Mouse (Mus musculus): ENCODE measurements at regions not wholly inside any gene's neighbourhood (a gene's known extent, or its start where the extent isn't known, plus 50 kb on each side); places are given as distances from the start of the nearest gene placed in this dataset.
A peak's percentile ranks its signal among the peaks of the same experiment; 100 is the strongest.

DNA sequence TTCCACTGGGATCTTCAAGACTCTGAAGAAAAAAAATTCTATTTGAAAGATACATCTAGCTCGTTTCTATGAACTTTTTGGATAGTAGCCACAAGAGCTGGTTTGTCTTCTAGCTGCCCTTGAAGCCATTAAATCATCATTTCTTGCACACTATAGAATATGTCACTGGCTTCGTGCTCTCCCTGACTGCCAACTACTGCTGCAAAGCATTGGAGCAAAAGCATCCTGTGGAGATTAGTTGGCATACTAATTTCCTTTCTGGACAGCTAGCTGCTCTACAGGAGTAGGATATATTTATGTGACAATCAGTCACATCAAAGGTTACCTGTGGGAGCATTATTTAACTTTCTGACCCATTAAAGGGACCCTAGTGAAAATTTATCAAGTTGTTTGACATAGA, 243.1 kb downstream of the Pdgfc start:
- H3K4me3 ChIP-seq (ENCODE audit: insufficient read depth, low read length), result no peak overlapping the region
- H3K4me1 ChIP-seq (ENCODE audit: control insufficient read depth, insufficient read depth, low read length), result no peaks in the 10 kb centered on the region
- H3K27ac ChIP-seq (ENCODE audit: insufficient read depth, low read length), result no peak overlapping the region
- TF ChIP-seq CTCF (IDR thresholded peaks at IDR 0.05; ENCODE audit: borderline replicate concordance, insufficient read depth, low read length) (no peak), POLR2A (IDR thresholded peaks at IDR 0.05; ENCODE audit: low read depth, low read length) (no peak)

- Histone ChIP-seq H3K4me3 (ENCODE audit: insufficient read depth, low read length) (no peak overlapping the region), H3K4me1 (ENCODE audit: control insufficient read depth, insufficient read depth, low read length) (no peaks in the 10 kb centered on the region), H3K27ac (ENCODE audit: insufficient read depth, low read length) (no peak overlapping the region)
- TF ChIP-seq CTCF (IDR thresholded peaks at IDR 0.05; ENCODE audit: borderline replicate concordance, insufficient read depth, low read length) (no peak), POLR2A (IDR thresholded peaks at IDR 0.05; ENCODE audit: low read depth, low read length) (no peak)
Measured at GRCm38 (mm10) chr3:81289762-81290161, 253.5 kb downstream of the Pdgfc start.

- H3K4me1 ChIP-seq (ENCODE audit: control insufficient read depth, insufficient read depth, low read length), result no peaks in the 10 kb centered on the region
- TF ChIP-seq POLR2A (IDR thresholded peaks at IDR 0.05; ENCODE audit: low read depth, low read length) (no peak), CTCF (IDR thresholded peaks at IDR 0.05; ENCODE audit: borderline replicate concordance, insufficient read depth, low read length) (no peak)
- no peak overlapping the region for H3K4me3 ChIP-seq (ENCODE audit: insufficient read depth, low read length)
- H3K27ac ChIP-seq (ENCODE audit: insufficient read depth, low read length), result no peak overlapping the region
Measured at GRCm38 (mm10) chr3:81292404-81292803, 256.2 kb downstream of the Pdgfc start.

GRCm38 (mm10) chr3:81293186-81293819, 257.1 kb downstream of the Pdgfc start:
- TF ChIP-seq POLR2A (IDR thresholded peaks at IDR 0.05; ENCODE audit: low read depth, low read length), result no peak
- no peak for TF ChIP-seq CTCF (IDR thresholded peaks at IDR 0.05; ENCODE audit: borderline replicate concordance, insufficient read depth, low read length)
- H3K4me1 ChIP-seq (ENCODE audit: control insufficient read depth, insufficient read depth, low read length), result no peaks in the 10 kb centered on the region
- H3K4me3 ChIP-seq (ENCODE audit: insufficient read depth, low read length), result no peak overlapping the region
- no peak overlapping the region for H3K27ac ChIP-seq (ENCODE audit: insufficient read depth, low read length)

DNA sequence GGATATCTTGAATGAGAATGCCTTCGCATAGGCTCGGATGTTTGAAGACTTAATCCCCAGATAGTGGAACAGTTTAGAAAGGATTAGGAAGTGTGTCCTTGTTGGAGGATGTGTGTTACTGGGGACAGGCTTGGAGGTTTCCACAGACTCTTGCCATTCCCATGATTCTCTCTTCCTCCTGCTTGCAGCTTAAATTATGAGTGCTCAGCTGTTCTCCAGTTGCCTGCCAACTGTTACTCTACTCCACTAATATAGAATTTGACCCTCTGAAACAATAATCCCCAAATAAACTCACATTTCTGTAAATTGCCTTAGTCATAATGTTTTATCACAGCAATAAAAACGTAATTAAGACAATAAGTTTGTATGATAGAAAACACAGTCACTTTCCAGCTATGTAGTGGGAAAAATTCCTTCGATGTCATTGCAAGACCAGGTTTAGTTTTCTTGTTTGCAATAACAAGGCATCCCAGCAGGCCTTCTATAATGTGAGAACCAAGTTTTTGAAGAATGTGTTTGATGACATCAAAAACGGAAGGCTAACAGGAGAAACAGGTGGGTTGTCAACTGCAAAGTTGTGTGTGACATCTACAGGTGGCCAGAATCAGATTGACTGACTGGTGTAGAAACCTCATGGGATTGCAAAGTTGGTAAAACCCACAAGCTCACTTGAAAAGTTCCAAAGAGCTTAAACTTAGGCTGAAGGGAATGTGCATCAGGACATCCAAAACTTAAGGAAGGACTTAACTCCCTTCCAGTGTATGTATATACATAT, 268.0 kb downstream of the Pdgfc start:
- Histone ChIP-seq H3K4me3 (ENCODE audit: insufficient read depth, low read length) (no peak overlapping the region), H3K4me1 (ENCODE audit: control insufficient read depth, insufficient read depth, low read length) (no peaks in the 10 kb centered on the region), H3K27ac (ENCODE audit: insufficient read depth, low read length) (no peak overlapping the region)
- TF ChIP-seq CTCF (IDR thresholded peaks at IDR 0.05; ENCODE audit: borderline replicate concordance, insufficient read depth, low read length) (no peak), POLR2A (IDR thresholded peaks at IDR 0.05; ENCODE audit: low read depth, low read length) (no peak)

- TF ChIP-seq CTCF (IDR thresholded peaks at IDR 0.05; ENCODE audit: borderline replicate concordance, insufficient read depth, low read length) (no peak), POLR2A (IDR thresholded peaks at IDR 0.05; ENCODE audit: low read depth, low read length) (no peak)
- H3K27ac ChIP-seq (ENCODE audit: insufficient read depth, low read length), result no peak overlapping the region
- H3K4me1 ChIP-seq (ENCODE audit: control insufficient read depth, insufficient read depth, low read length), result no peaks in the 10 kb centered on the region
- no peak overlapping the region for H3K4me3 ChIP-seq (ENCODE audit: insufficient read depth, low read length)
Measured at GRCm38 (mm10) chr3:81305412-81306165, 269.4 kb downstream of the Pdgfc start.

- Histone ChIP-seq H3K4me3 (ENCODE audit: insufficient read depth, low read length) (no peak overlapping the region), H3K27ac (ENCODE audit: insufficient read depth, low read length) (peak overlapping the region; percentile 88), H3K4me1 (ENCODE audit: control insufficient read depth, insufficient read depth, low read length) (no peaks in the 10 kb centered on the region)
- no peak for TF ChIP-seq POLR2A (IDR thresholded peaks at IDR 0.05; ENCODE audit: low read depth, low read length)
- no peak for TF ChIP-seq CTCF (IDR thresholded peaks at IDR 0.05; ENCODE audit: borderline replicate concordance, insufficient read depth, low read length)
Measured at GRCm38 (mm10) chr3:81326866-81327265, 290.6 kb downstream of the Pdgfc start.

GRCm38 (mm10) chr3:81351739-81352138, 315.5 kb downstream of the Pdgfc start:
- Histone ChIP-seq H3K27ac (ENCODE audit: insufficient read depth, low read length) (no peak overlapping the region), H3K4me3 (ENCODE audit: insufficient read depth, low read length) (no peak overlapping the region), H3K4me1 (ENCODE audit: control insufficient read depth, insufficient read depth, low read length) (no peaks in the 10 kb centered on the region)
- TF ChIP-seq POLR2A (IDR thresholded peaks at IDR 0.05; ENCODE audit: low read depth, low read length) (no peak), CTCF (IDR thresholded peaks at IDR 0.05; ENCODE audit: borderline replicate concordance, insufficient read depth, low read length) (no peak)

DNA sequence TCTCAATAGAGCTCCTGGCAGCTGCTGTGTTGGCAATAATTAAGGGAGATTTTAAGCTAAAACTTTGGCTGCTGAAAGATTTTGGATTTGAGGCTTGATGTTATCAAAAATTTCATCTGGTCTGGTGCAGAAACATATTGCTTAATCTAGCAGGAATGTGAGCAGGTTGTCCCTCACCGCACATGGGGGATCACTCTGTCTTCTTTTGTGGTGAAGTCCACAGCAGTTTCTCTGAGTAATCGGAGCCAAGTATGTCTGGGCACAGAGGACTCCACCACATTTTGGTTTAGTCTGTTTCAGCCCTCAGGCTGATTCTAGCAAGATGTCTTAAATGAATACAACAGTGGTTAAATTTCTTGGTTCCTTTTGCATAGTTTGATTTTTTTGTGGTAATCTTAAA, 331.7 kb downstream of the Pdgfc start:
- H3K27ac ChIP-seq (ENCODE audit: insufficient read depth, low read length), result peak overlapping the region; percentile 85
- no peak for TF ChIP-seq POLR2A (IDR thresholded peaks at IDR 0.05; ENCODE audit: low read depth, low read length)
- peaks cover 6% of the 10 kb centered on the region for H3K4me1 ChIP-seq (ENCODE audit: control insufficient read depth, insufficient read depth, low read length)
- H3K4me3 ChIP-seq (ENCODE audit: insufficient read depth, low read length), result no peak overlapping the region

DNA sequence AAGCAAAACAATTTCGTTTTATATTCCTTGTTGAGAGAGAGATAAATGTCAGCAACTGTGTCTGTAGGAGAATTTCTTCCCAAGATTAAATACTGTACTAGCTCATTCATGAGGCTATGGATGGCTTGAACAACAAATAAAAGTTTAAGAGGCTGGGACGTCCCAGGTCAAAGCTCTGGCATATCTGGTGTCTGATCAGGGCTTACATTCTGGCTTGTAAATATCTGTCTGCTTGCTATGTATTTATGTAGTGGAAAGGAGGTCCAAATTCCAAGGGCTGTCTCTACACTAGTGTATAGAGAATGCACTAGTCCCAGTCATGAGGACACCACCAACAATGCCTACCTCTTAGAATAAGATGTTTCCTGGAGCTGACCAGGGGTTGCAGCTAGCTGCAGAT, 332.4 kb downstream of the Pdgfc start:
- peak overlapping the region; percentile 34; the same call in 1 of the 2 replicates for H3K27ac ChIP-seq (ENCODE audit: insufficient read depth, low read length)
- TF ChIP-seq POLR2A (IDR thresholded peaks at IDR 0.05; ENCODE audit: low read depth, low read length) (no peak), CTCF (IDR thresholded peaks at IDR 0.05; ENCODE audit: borderline replicate concordance, insufficient read depth, low read length) (no peak)
- peaks cover 6% of the 10 kb centered on the region for H3K4me1 ChIP-seq (ENCODE audit: control insufficient read depth, insufficient read depth, low read length)
- no peak overlapping the region for H3K4me3 ChIP-seq (ENCODE audit: insufficient read depth, low read length)
